Mouse (Mus musculus) forebrain, embryonic 13.5 days (tissue): ENCODE results near the gene Dcaf5. TPM values are rescaled to one million over a fixed set of nuclear protein-coding genes. Genes with fewer than 3 reads are reported as not detected.

Experiments
- ATAC-seq: fragments of 200-750 bp; cut with Nextera tagmentation; 2 replicates; pipeline ENCODE4 v1.8.0; 2017
- H3K27ac ChIP-seq: fragments of 300-500 bp; sonication (generic); 2 replicates; pipeline ENCODE4 v1.5.1; 2015; ENCODE audit warnings: inconsistent platforms, mild to moderate bottlenecking, moderate library complexity
- H3K27me3 ChIP-seq: fragments of 300-500 bp; sonication (generic); 2 replicates; pipeline ENCODE4 v1.6.1; 2015; ENCODE audit warnings: mild to moderate bottlenecking, inconsistent platforms
- H3K36me3 ChIP-seq: fragments of 300-500 bp; sonication (generic); 2 replicates; pipeline ENCODE4 v1.6.1; 2015; ENCODE audit warnings: mild to moderate bottlenecking, inconsistent platforms; ENCODE audit not compliant: poor library complexity, severe bottlenecking
- H3K4me1 ChIP-seq: fragments of 300-500 bp; sonication (generic); 2 replicates; pipeline ENCODE4 v1.6.1; 2015; ENCODE audit warnings: inconsistent platforms
- H3K4me2 ChIP-seq: fragments of 300-500 bp; sonication (generic); 2 replicates; pipeline ENCODE4 v1.6.1; 2015; ENCODE audit warnings: inconsistent platforms, mild to moderate bottlenecking, moderate library complexity
- H3K4me3 ChIP-seq: fragments of 300-500 bp; sonication (generic); 2 replicates; pipeline ENCODE4 v1.5.1; 2015; ENCODE audit warnings: mild to moderate bottlenecking, inconsistent platforms
- H3K9ac ChIP-seq: fragments of 300-500 bp; sonication (generic); 2 replicates; pipeline ENCODE4 v1.6.1; 2015; ENCODE audit warnings: mild to moderate bottlenecking, inconsistent platforms
- H3K9me3 ChIP-seq: fragments of 300-500 bp; sonication (generic); replicated peaks from 2 replicates; pipeline ENCODE4 v1.6.1; 2016; ENCODE audit warnings: inconsistent platforms
- WGBS: fragments of 180-500 bp; shearing (Covaris S2); methylation state at CpG from one replicate; pipeline ENCODE4 v1.1.7; 2015; 5-methylcytosine and 5-hydroxymethylcytosine counted together
- polyA plus RNA-seq: library from polyadenylated mRNA; unstranded; fragments of >200 nt; fragmentation: Nextera tagmentation; extraction: Ambion mirVana; gene quantifications from 2 replicates; pipeline ENCODE4 v1.2.1, GENCODE M21; 2015

The Dcaf5 gene
- polyA plus RNA-seq, 1 experiment from 2014 or later = 16.1 TPM

DNA sequence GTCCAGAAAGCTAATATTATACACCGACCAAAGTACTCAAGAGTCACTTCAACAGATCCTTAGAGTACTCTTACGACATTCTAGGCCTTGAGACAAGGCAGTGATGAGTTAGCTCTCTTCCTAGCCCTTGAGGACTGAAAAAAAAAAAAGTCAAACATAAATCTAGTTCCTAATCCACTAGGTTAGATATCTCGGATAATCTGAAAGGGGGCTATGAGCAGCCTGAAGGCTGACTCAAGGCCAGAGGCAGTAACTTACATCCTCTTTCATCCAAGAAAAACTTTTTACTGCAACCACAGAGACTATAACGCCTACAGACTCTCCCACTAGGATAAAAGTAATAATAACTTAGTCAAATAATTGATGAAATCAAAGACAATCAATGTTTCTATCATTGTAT lies 60.7 kb downstream of the Dcaf5 start:
- Histone ChIP-seq H3K9ac (no peak overlapping the region), H3K27me3 (no peaks in the 10 kb centered on the region), H3K9me3 (no peaks in the 10 kb centered on the region), H3K27ac (no peak overlapping the region), H3K4me3 (no peak overlapping the region), H3K4me2 (no peak overlapping the region), H3K36me3 (peaks cover 37% of the 10 kb centered on the region), H3K4me1 (peaks cover 11% of the 10 kb centered on the region)
- no peak for ATAC-seq
- 95% methylated on average over 4 of the region's 4 CpGs for WGBS

- Histone ChIP-seq H3K4me1 (peaks cover 4% of the 10 kb centered on the region), H3K27ac (no peak overlapping the region), H3K36me3 (peaks cover 37% of the 10 kb centered on the region), H3K4me3 (no peak overlapping the region), H3K4me2 (no peak overlapping the region), H3K9ac (no peak overlapping the region), H3K9me3 (no peaks in the 10 kb centered on the region), H3K27me3 (no peaks in the 10 kb centered on the region)
- 89% methylated on average over 2 of the region's 2 CpGs for WGBS
- ATAC-seq = no peak
Measured at GRCm38 (mm10) chr12:80374736-80375135, 61.7 kb downstream of the Dcaf5 start.

DNA sequence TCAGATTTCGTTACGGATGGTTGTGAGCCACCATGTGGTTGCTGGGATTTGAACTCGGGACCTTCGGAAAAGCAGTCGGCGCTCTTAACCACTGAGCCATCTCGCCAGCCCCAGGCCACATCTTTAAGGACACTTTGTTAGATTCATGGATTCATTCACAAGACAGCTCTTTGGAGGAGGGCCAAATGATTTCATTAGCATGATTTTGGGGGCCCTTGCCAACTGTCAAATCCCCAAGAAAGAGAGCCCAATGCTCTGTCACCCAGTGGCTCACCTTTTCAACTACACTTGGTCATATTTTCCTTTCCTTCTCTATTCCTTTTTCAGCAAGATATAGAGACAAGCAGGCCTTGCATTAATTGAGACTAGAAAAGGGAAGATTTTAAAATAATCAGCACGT lies 63.5 kb downstream of the Dcaf5 start:
- Histone ChIP-seq H3K9me3 (no peaks in the 10 kb centered on the region), H3K4me1 (no peaks in the 10 kb centered on the region), H3K27me3 (no peaks in the 10 kb centered on the region), H3K36me3 (peaks cover 37% of the 10 kb centered on the region), H3K4me2 (no peak overlapping the region), H3K4me3 (no peak overlapping the region), H3K9ac (no peak overlapping the region), H3K27ac (no peak overlapping the region)
- WGBS = 94% methylated on average over 8 of the region's 8 CpGs
- ATAC-seq = no peak

GRCm38 (mm10) chr12:80367227-80367626 lies 69.2 kb downstream of the Dcaf5 start:
- 90% methylated on average over 4 of the region's 4 CpGs for WGBS
- Histone ChIP-seq H3K4me3 (no peak overlapping the region), H3K9me3 (no peaks in the 10 kb centered on the region), H3K9ac (no peak overlapping the region), H3K4me1 (peaks cover 19% of the 10 kb centered on the region), H3K27ac (no peak overlapping the region), H3K36me3 (peaks cover 16% of the 10 kb centered on the region), H3K4me2 (no peak overlapping the region), H3K27me3 (no peaks in the 10 kb centered on the region)
- no peak for ATAC-seq

DNA sequence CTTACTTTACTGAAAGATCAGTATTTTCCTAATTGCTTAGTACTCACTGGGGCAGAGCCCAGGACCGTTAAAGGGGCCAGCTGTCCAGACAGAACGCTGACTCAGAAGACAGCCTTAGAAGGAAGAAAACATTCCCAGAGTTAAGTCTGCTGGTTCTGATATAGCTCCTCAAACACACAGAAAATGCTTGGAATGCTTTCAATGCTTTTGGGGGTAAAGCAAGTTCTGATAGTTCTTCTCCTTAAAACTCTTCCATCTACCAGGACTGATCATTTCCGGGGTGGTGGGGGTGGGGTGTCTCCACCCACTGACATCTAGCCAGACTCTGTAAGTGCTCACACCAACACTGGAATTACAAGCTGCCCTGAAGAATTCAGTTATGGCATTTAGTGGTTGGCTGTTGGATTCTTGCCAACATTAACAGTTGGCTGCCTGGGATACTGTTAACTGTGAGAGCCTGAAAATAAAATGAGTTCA lies 70.4 kb downstream of the Dcaf5 start:
- H3K4me2 ChIP-seq = no peak overlapping the region

GRCm38 (mm10) chr12:80365345-80365744 lies 71.1 kb downstream of the Dcaf5 start:
- Histone ChIP-seq H3K4me2 (no peak overlapping the region), H3K27me3 (no peaks in the 10 kb centered on the region), H3K4me3 (no peak overlapping the region), H3K9me3 (no peaks in the 10 kb centered on the region), H3K36me3 (peaks cover 15% of the 10 kb centered on the region), H3K9ac (no peak overlapping the region), H3K27ac (peak overlapping the region; percentile 72), H3K4me1 (peaks cover 19% of the 10 kb centered on the region)
- no peak for ATAC-seq
- WGBS = 89% methylated on average over 3 of the region's 3 CpGs

More for the DNA sequence above, 70.4 kb downstream of the Dcaf5 start:
- Histone ChIP-seq H3K27me3 (no peaks in the 10 kb centered on the region), H3K36me3 (peaks cover 15% of the 10 kb centered on the region), H3K9ac (no peak overlapping the region), H3K4me1 (peaks cover 19% of the 10 kb centered on the region), H3K4me3 (no peak overlapping the region), H3K27ac (peak overlapping the region; percentile 72; the same call in 1 of the 2 replicates), H3K9me3 (no peaks in the 10 kb centered on the region)
- ATAC-seq = peak; percentile 71
- 43% methylated on average over 3 of the region's 3 CpGs for WGBS

- no peaks in the 10 kb centered on the region for H3K27me3 ChIP-seq
- 84% methylated on average over 1 of the region's 1 CpGs for WGBS
- no peak for ATAC-seq
- peaks cover 17% of the 10 kb centered on the region for H3K4me1 ChIP-seq
- peaks cover 18% of the 10 kb centered on the region for H3K36me3 ChIP-seq
- no peak overlapping the region for H3K9ac ChIP-seq
- no peak overlapping the region for H3K4me2 ChIP-seq
- no peaks in the 10 kb centered on the region for H3K9me3 ChIP-seq
- no peak overlapping the region for H3K27ac ChIP-seq
- no peak overlapping the region for H3K4me3 ChIP-seq
Measured at GRCm38 (mm10) chr12:80361655-80362054, 74.7 kb downstream of the Dcaf5 start.

DNA sequence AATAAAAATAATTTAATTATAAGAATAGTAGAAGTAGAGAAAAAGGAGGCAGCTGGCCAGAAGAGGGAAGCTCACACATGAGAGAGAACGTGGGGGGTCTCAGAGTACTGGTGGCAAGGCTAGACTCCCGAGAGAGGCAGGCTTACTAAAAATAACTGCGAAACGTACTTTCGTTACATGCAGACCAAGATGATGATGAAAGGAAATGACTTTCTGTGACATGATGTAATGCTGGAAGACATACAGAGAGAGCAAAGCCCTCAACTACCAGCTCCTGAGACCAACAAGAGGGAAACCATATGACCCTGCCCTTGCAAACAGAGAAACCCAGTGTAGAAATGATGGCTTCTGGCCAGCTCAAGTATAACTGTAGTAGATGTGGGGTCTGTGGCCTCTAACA lies 76.1 kb downstream of the Dcaf5 start:
- Histone ChIP-seq H3K4me3 (no peak overlapping the region), H3K9me3 (no peaks in the 10 kb centered on the region), H3K27ac (no peak overlapping the region), H3K9ac (no peak overlapping the region), H3K36me3 (peaks cover 18% of the 10 kb centered on the region), H3K4me2 (no peak overlapping the region), H3K4me1 (peaks cover 3% of the 10 kb centered on the region), H3K27me3 (no peaks in the 10 kb centered on the region)
- 84% methylated on average over 5 of the region's 5 CpGs for WGBS
- ATAC-seq = no peak

GRCm38 (mm10) chr12:80344777-80345231 lies 91.6 kb downstream of the Dcaf5 start:
- WGBS = 46% methylated on average over 6 of the region's 6 CpGs
- Histone ChIP-seq H3K9ac (no peak overlapping the region), H3K27me3 (no peaks in the 10 kb centered on the region), H3K4me1 (peaks cover 17% of the 10 kb centered on the region), H3K36me3 (peaks cover 18% of the 10 kb centered on the region), H3K4me3 (no peak overlapping the region), H3K27ac (peak overlapping the region; percentile 66), H3K4me2 (no peak overlapping the region), H3K9me3 (no peaks in the 10 kb centered on the region)
- peak; percentile 73 for ATAC-seq

GRCm38 (mm10) chr12:80340936-80341335 lies 95.5 kb downstream of the Dcaf5 start:
- Histone ChIP-seq H3K4me3 (no peak overlapping the region), H3K9ac (no peak overlapping the region), H3K4me1 (peaks cover 17% of the 10 kb centered on the region), H3K27me3 (no peaks in the 10 kb centered on the region), H3K27ac (no peak overlapping the region), H3K36me3 (peaks cover 38% of the 10 kb centered on the region), H3K4me2 (no peak overlapping the region), H3K9me3 (no peaks in the 10 kb centered on the region)
- ATAC-seq = no peak
- WGBS = 91% methylated on average over 2 of the region's 2 CpGs

GRCm38 (mm10) chr12:80334162-80334561 lies 102.2 kb downstream of the Dcaf5 start:
- 79% methylated on average over 4 of the region's 4 CpGs for WGBS
- no peak for ATAC-seq

GRCm38 (mm10) chr12:80331634-80332033 lies 104.8 kb downstream of the Dcaf5 start:
- H3K4me3 ChIP-seq = no peak overlapping the region
- 35% methylated on average over 2 of the region's 2 CpGs for WGBS
- no peak for ATAC-seq
- H3K27ac ChIP-seq = no peak overlapping the region
- H3K36me3 ChIP-seq = peaks cover 8% of the 10 kb centered on the region; the same call in 1 of the 2 replicates
- no peaks in the 10 kb centered on the region for H3K27me3 ChIP-seq
- no peaks in the 10 kb centered on the region for H3K9me3 ChIP-seq
- 0 out of 2 replicates have a peak, but pooled peaks cover 4% of the 10 kb centered on the region for H3K4me1 ChIP-seq
- H3K9ac ChIP-seq = no peak overlapping the region
- no peak overlapping the region for H3K4me2 ChIP-seq

More at GRCm38 (mm10) chr12:80334162-80334561, 102.2 kb downstream of the Dcaf5 start:
- H3K4me3 ChIP-seq = no peak overlapping the region
- peaks cover 32% of the 10 kb centered on the region for H3K36me3 ChIP-seq
- H3K27ac ChIP-seq = no peak overlapping the region
- H3K4me1 ChIP-seq = 0 out of 2 replicates have a peak, but pooled peaks cover 4% of the 10 kb centered on the region
- H3K9ac ChIP-seq = no peak overlapping the region
- H3K27me3 ChIP-seq = no peaks in the 10 kb centered on the region
- no peak overlapping the region for H3K4me2 ChIP-seq
- no peaks in the 10 kb centered on the region for H3K9me3 ChIP-seq

- 72% methylated on average over 8 of the region's 8 CpGs for WGBS
- no peak for ATAC-seq
Measured at GRCm38 (mm10) chr12:80330819-80331218, 105.6 kb downstream of the Dcaf5 start.

More at GRCm38 (mm10) chr12:80330819-80331218, 105.6 kb downstream of the Dcaf5 start:
- Histone ChIP-seq H3K36me3 (peaks cover 6% of the 10 kb centered on the region; the same call in 1 of the 2 replicates), H3K4me2 (no peak overlapping the region), H3K27ac (no peak overlapping the region), H3K4me3 (no peak overlapping the region), H3K9me3 (no peaks in the 10 kb centered on the region), H3K9ac (no peak overlapping the region), H3K27me3 (no peaks in the 10 kb centered on the region), H3K4me1 (0 out of 2 replicates have a peak, but pooled peaks cover 4% of the 10 kb centered on the region)
